Mouse (Mus musculus) neural tube, embryonic 15.5 days (tissue): ENCODE measurements at regions not wholly inside any gene's neighbourhood (a gene's known extent, or its start where the extent isn't known, plus 50 kb on each side); places are given as distances from the start of the nearest gene placed in this dataset.
A peak's percentile ranks its signal among the peaks of the same experiment; 100 is the strongest.
"Not testable (repeated sequence)": the region's sequence is repeated elsewhere in the genome, so short reads cannot be mapped to it uniquely, and the experiment has no call there.

Experiments
- ATAC-seq: fragments of 200-750 bp; cut with Nextera tagmentation; 2 replicates; pipeline ENCODE4 v1.8.0; 2017; ENCODE audit warnings: mild to moderate bottlenecking, moderate TSS enrichment, moderate library complexity; ENCODE audit not compliant: low FRiP score
- H3K27ac ChIP-seq: fragments of 300-500 bp; sonication (generic); replicated peaks from 2 replicates; pipeline ENCODE4 v1.5.1; 2015; ENCODE audit warnings: mild to moderate bottlenecking, inconsistent platforms
- H3K27me3 ChIP-seq: fragments of 300-500 bp; sonication (generic); replicated peaks from 2 replicates; pipeline ENCODE4 v1.6.1; 2015; ENCODE audit warnings: inconsistent platforms
- H3K36me3 ChIP-seq: fragments of 300-500 bp; sonication (generic); 2 replicates; pipeline ENCODE4 v1.6.1; 2015; ENCODE audit warnings: inconsistent platforms
- H3K4me1 ChIP-seq: fragments of 300-500 bp; sonication (generic); 2 replicates; pipeline ENCODE4 v1.6.1; 2015; ENCODE audit warnings: inconsistent platforms
- H3K4me2 ChIP-seq: fragments of 300-500 bp; sonication (generic); 2 replicates; pipeline ENCODE4 v1.6.1; 2015; ENCODE audit warnings: inconsistent platforms, mild to moderate bottlenecking, moderate library complexity
- H3K4me3 ChIP-seq: fragments of 300-500 bp; sonication (generic); replicated peaks from 2 replicates; pipeline ENCODE4 v1.5.1; 2015; ENCODE audit warnings: mild to moderate bottlenecking, inconsistent platforms
- H3K9ac ChIP-seq: fragments of 300-500 bp; sonication (generic); replicated peaks from 2 replicates; pipeline ENCODE4 v1.6.1; 2015; ENCODE audit warnings: mild to moderate bottlenecking, inconsistent platforms
- H3K9me3 ChIP-seq: fragments of 300-500 bp; sonication (generic); replicated peaks from 2 replicates; pipeline ENCODE4 v1.6.1; 2016; ENCODE audit warnings: inconsistent platforms
- WGBS: fragments of 180-500 bp; shearing (Covaris S2); methylation state at CpG from one replicate; pipeline ENCODE4 v1.1.7; 2015; ENCODE audit warnings: mixed read lengths; 5-methylcytosine and 5-hydroxymethylcytosine counted together

GRCm38 (mm10) chr13:82562576-82562975 lies 779.7 kb downstream of the Cetn3 start:
- H3K4me1 ChIP-seq = no peaks in the 10 kb centered on the region
- no peak overlapping the region for H3K27ac ChIP-seq
- no peak overlapping the region for H3K9ac ChIP-seq
- WGBS = 91% methylated on average over 4 of the region's 4 CpGs
- ATAC-seq = no peak
- H3K27me3 ChIP-seq = no peaks in the 10 kb centered on the region
- H3K4me2 ChIP-seq = no peak overlapping the region
- no peaks in the 10 kb centered on the region for H3K9me3 ChIP-seq
- H3K4me3 ChIP-seq = no peak overlapping the region
- H3K36me3 ChIP-seq = no peaks in the 10 kb centered on the region

GRCm38 (mm10) chr13:82570925-82571324 lies 788.0 kb downstream of the Cetn3 start:
- 94% methylated on average over 1 of the region's 1 CpGs for WGBS
- Histone ChIP-seq H3K9ac (no peak overlapping the region), H3K4me1 (no peaks in the 10 kb centered on the region), H3K4me3 (no peak overlapping the region), H3K36me3 (no peaks in the 10 kb centered on the region), H3K27ac (no peak overlapping the region), H3K9me3 (no peaks in the 10 kb centered on the region), H3K4me2 (no peak overlapping the region), H3K27me3 (no peaks in the 10 kb centered on the region)
- no peak for ATAC-seq

- WGBS = 85% methylated on average over 4 of the region's 4 CpGs
- Histone ChIP-seq H3K4me3 (no peak overlapping the region), H3K4me1 (no peaks in the 10 kb centered on the region), H3K9me3 (no peaks in the 10 kb centered on the region), H3K27me3 (no peaks in the 10 kb centered on the region), H3K4me2 (no peak overlapping the region), H3K9ac (no peak overlapping the region), H3K36me3 (no peaks in the 10 kb centered on the region), H3K27ac (no peak overlapping the region)
- ATAC-seq = no peak
These were observed 795.1 kb downstream of the Cetn3 start for GRCm38 (mm10) chr13:82577937-82578336.

- Histone ChIP-seq H3K9me3 (no peaks in the 10 kb centered on the region), H3K4me2 (no peak overlapping the region), H3K9ac (no peak overlapping the region), H3K27ac (no peak overlapping the region), H3K27me3 (no peaks in the 10 kb centered on the region), H3K4me1 (no peaks in the 10 kb centered on the region), H3K36me3 (no peaks in the 10 kb centered on the region), H3K4me3 (no peak overlapping the region)
- 71% methylated on average over 1 of the region's 1 CpGs for WGBS
- ATAC-seq = no peak
These were observed 803.5 kb downstream of the Cetn3 start for GRCm38 (mm10) chr13:82586335-82586734.

- no peaks in the 10 kb centered on the region for H3K4me1 ChIP-seq
These were observed 811.0 kb downstream of the Cetn3 start for GRCm38 (mm10) chr13:82593831-82594230.

GRCm38 (mm10) chr13:82595566-82595965 lies 812.7 kb downstream of the Cetn3 start:
- no peak overlapping the region for H3K9ac ChIP-seq
- H3K4me2 ChIP-seq = no peak overlapping the region
- H3K27me3 ChIP-seq = no peaks in the 10 kb centered on the region
- no peak overlapping the region for H3K4me3 ChIP-seq
- no peaks in the 10 kb centered on the region for H3K36me3 ChIP-seq
- no peaks in the 10 kb centered on the region for H3K4me1 ChIP-seq
- ATAC-seq = no peak
- no peaks in the 10 kb centered on the region for H3K9me3 ChIP-seq
- no peak overlapping the region for H3K27ac ChIP-seq

More at GRCm38 (mm10) chr13:82593831-82594230, 811.0 kb downstream of the Cetn3 start:
- no peak for ATAC-seq
- Histone ChIP-seq H3K9me3 (no peaks in the 10 kb centered on the region), H3K4me2 (no peak overlapping the region), H3K27me3 (no peaks in the 10 kb centered on the region), H3K9ac (no peak overlapping the region), H3K36me3 (no peaks in the 10 kb centered on the region), H3K4me3 (no peak overlapping the region), H3K27ac (no peak overlapping the region)
- 83% methylated on average over 8 of the region's 8 CpGs for WGBS

GRCm38 (mm10) chr13:82605868-82606267 lies 823.0 kb downstream of the Cetn3 start:
- H3K4me1 ChIP-seq, H3K9me3 ChIP-seq, H3K4me2 ChIP-seq, ATAC-seq, H3K27ac ChIP-seq, H3K9ac ChIP-seq, H3K36me3 ChIP-seq, H3K27me3 ChIP-seq, H3K4me3 ChIP-seq: not testable (repeated sequence)
- WGBS = 65% methylated on average over 3 of the region's 3 CpGs

- Histone ChIP-seq H3K9ac (no peak overlapping the region), H3K27me3 (no peaks in the 10 kb centered on the region), H3K36me3 (no peaks in the 10 kb centered on the region), H3K9me3 (no peaks in the 10 kb centered on the region), H3K4me1 (peaks cover 2% of the 10 kb centered on the region; the same call in 1 of the 2 replicates), H3K27ac (no peak overlapping the region), H3K4me3 (no peak overlapping the region), H3K4me2 (no peak overlapping the region)
- WGBS = 71% methylated on average over 4 of the region's 4 CpGs
- ATAC-seq = no peak
These were observed 836.3 kb downstream of the Cetn3 start for GRCm38 (mm10) chr13:82619005-82619653.

GRCm38 (mm10) chr13:82620036-82620435 lies 837.2 kb downstream of the Cetn3 start:
- peaks cover 2% of the 10 kb centered on the region; the same call in 1 of the 2 replicates for H3K4me1 ChIP-seq
- no peaks in the 10 kb centered on the region for H3K9me3 ChIP-seq
- no peak overlapping the region for H3K9ac ChIP-seq
- no peak overlapping the region for H3K27ac ChIP-seq
- no peaks in the 10 kb centered on the region for H3K27me3 ChIP-seq
- ATAC-seq = peak; percentile 55; the same call in 1 of the 2 replicates
- no peak overlapping the region for H3K4me3 ChIP-seq
- 42% methylated on average over 3 of the region's 3 CpGs for WGBS
- no peaks in the 10 kb centered on the region for H3K36me3 ChIP-seq
- no peak overlapping the region for H3K4me2 ChIP-seq

GRCm38 (mm10) chr13:82620749-82621148 lies 837.9 kb downstream of the Cetn3 start:
- Histone ChIP-seq H3K9ac (no peak overlapping the region), H3K27me3 (no peaks in the 10 kb centered on the region), H3K4me1 (peaks cover 2% of the 10 kb centered on the region; the same call in 1 of the 2 replicates), H3K27ac (no peak overlapping the region), H3K4me2 (no peak overlapping the region), H3K9me3 (no peaks in the 10 kb centered on the region), H3K4me3 (no peak overlapping the region), H3K36me3 (no peaks in the 10 kb centered on the region)
- peak; percentile 72 for ATAC-seq
- 16% methylated on average over 1 of the region's 1 CpGs for WGBS

GRCm38 (mm10) chr13:82628727-82629126 lies 845.9 kb downstream of the Cetn3 start:
- ATAC-seq, H3K9me3 ChIP-seq: not testable (repeated sequence)

More at GRCm38 (mm10) chr13:82628727-82629126, 845.9 kb downstream of the Cetn3 start:
- H3K4me1 ChIP-seq, H3K27ac ChIP-seq, H3K4me3 ChIP-seq, H3K27me3 ChIP-seq, H3K9ac ChIP-seq, H3K36me3 ChIP-seq, H3K4me2 ChIP-seq: not testable (repeated sequence)
